Comparison of ENCODE assay signal across 10 mouse cellular contexts in the genomic region with DNA sequence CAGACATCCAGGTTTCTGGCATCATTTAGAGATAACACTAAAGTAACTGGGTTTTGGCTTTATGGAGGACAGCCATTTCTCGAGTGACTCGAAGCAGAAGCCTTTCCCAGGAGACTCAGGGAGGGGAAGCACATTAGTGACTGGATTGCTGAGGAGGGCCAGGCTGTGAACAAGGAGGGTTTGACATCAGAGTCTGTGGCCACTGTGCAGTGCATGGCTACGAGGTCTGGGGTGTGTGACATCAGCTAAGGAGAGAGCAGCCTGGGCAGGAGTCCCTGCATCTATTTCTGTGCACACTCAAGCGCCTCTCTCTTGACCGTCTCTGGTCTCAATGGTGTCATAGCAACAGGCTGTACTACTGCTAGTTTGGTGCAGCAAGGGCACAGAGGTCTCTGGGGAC.
DNase-seq lines count a peak whose midpoint lies in the region; ATAC-seq and TF ChIP-seq lines count a peak whose summit lies in the region.
"Had no signal": no experiment of that assay in that cellular context is flagged by ENCODE, and none has a peak within 500 bp of the region (broad histone marks: within the 10 kb centered on the region; RNA-seq: fewer than 3 reads in every experiment).

No protein-coding gene starts in this region.

- peaks cover 24% of the 10 kb centered on the region for H3K36me3 ChIP-seq in forebrain, embryonic 14.5 days (ENCODE audit: control insufficient read depth, insufficient read depth, low read length)
- H3K36me3 ChIP-seq in hindbrain, embryonic 15.5 days = peaks cover 11% of the 10 kb centered on the region
- peaks cover 16% of the 10 kb centered on the region for H3K36me3 ChIP-seq in neural tube, embryonic 15.5 days
- H3K36me3 ChIP-seq: liver, embryonic 13.5 days had no signal

- intact Hi-C loops in left cerebral cortex, adult 2 months (cut with DNase I) = loop anchor here (10.0 kb wide), 1 partner anchor 619 kb away; no protein-coding TSS in a partner anchor
- intact Hi-C loops in left cerebral cortex, postnatal 25 days (cut with DNase I) = loop anchor here (5.0 kb wide), 2 partner anchors 286 to 476 kb away; no protein-coding TSS in a partner anchor

- peak overlapping the region; percentile 72 for H3K27ac ChIP-seq in left cerebral cortex, adult 2 months
- peak overlapping the region; percentile 63 for H3K27ac ChIP-seq in forebrain, embryonic 14.5 days (ENCODE audit: low read depth, low read length)
- peak overlapping the region; percentile 81 for H3K27ac ChIP-seq in hindbrain, embryonic 15.5 days (replicated peaks)
- H3K27ac ChIP-seq in neural tube, embryonic 15.5 days (replicated peaks) = peak overlapping the region; percentile 77

- 0 out of 2 replicates have a peak overlapping the region, but pooled peaks have one; percentile 0 for H3K9ac ChIP-seq in forebrain, embryonic 14.5 days (ENCODE audit: low read length)
- H3K9ac ChIP-seq in hindbrain, embryonic 15.5 days = 0 out of 2 replicates have a peak overlapping the region, but pooled peaks have one; percentile 7
- no peak overlapping the region for H3K9ac ChIP-seq in neural tube, embryonic 15.5 days (replicated peaks)
- H3K9ac ChIP-seq: liver, embryonic 13.5 days had no signal

- no peak for DNase-seq in left cerebral cortex, adult 2 months (ENCODE audit: extremely low spot score in 1 of 2, low spot score in 2 of 2)
- DNase-seq in left cerebral cortex, adult 8-10 months (ENCODE audit: low spot score in 2 of 2) = no peak
- DNase-seq in forebrain, embryonic 14.5 days (ENCODE audit: low spot score) = no peak
- no peak for DNase-seq in cerebellum, adult 9-10 months
- no peak for DNase-seq in right cerebral cortex, postnatal 4 days
- no peak for DNase-seq in left cerebral cortex, postnatal 25 days (ENCODE audit: low spot score in 2 of 2)
- DNase-seq: liver, embryonic 13.5 days; right cerebral cortex, postnatal 14 days had no signal

- no peak overlapping the region for H3K4me2 ChIP-seq in forebrain, embryonic 14.5 days (ENCODE audit: low read length)
- no peak overlapping the region for H3K4me2 ChIP-seq in hindbrain, embryonic 15.5 days
- no peak overlapping the region for H3K4me2 ChIP-seq in neural tube, embryonic 15.5 days
- H3K4me2 ChIP-seq: liver, embryonic 13.5 days had no signal

- 42% methylated on average over 5 of the region's 5 CpGs for WGBS in forebrain, embryonic 14.5 days
- 17% methylated on average over 5 of the region's 5 CpGs for WGBS in hindbrain, embryonic 15.5 days
- WGBS in neural tube, embryonic 15.5 days = 26% methylated on average over 5 of the region's 5 CpGs

- ATAC-seq in forebrain, embryonic 14.5 days = peak; percentile 18; the same call in 1 of the 2 replicates
- ATAC-seq in hindbrain, embryonic 15.5 days (ENCODE audit: low FRiP score, low read depth) = no peak
- no peak for ATAC-seq in neural tube, embryonic 15.5 days (ENCODE audit: low FRiP score)

- peaks cover 17% of the 10 kb centered on the region for H3K4me1 ChIP-seq in forebrain, embryonic 14.5 days (ENCODE audit: control insufficient read depth, insufficient read depth, low read length)
- H3K4me1 ChIP-seq in hindbrain, embryonic 15.5 days (replicated peaks) = peaks cover 35% of the 10 kb centered on the region
- peaks cover 38% of the 10 kb centered on the region for H3K4me1 ChIP-seq in neural tube, embryonic 15.5 days

- H3K4me3 ChIP-seq in left cerebral cortex, adult 2 months = no peak overlapping the region
- H3K4me3 ChIP-seq in forebrain, embryonic 14.5 days (ENCODE audit: low read depth, low read length) = no peak overlapping the region
- H3K4me3 ChIP-seq in hindbrain, embryonic 15.5 days = no peak overlapping the region
- H3K4me3 ChIP-seq in neural tube, embryonic 15.5 days (replicated peaks) = no peak overlapping the region
- H3K4me3 ChIP-seq: liver, embryonic 13.5 days had no signal

- H3K9me3 ChIP-seq in forebrain, embryonic 14.5 days (replicated peaks; ENCODE audit: control insufficient read depth, low read length) = peaks cover 5% of the 10 kb centered on the region; the same call in 1 of the 2 replicates
- no peaks in the 10 kb centered on the region for H3K9me3 ChIP-seq in hindbrain, embryonic 15.5 days
- no peaks in the 10 kb centered on the region for H3K9me3 ChIP-seq in neural tube, embryonic 15.5 days (replicated peaks)
- H3K9me3 ChIP-seq: liver, embryonic 13.5 days had no signal

- TF ChIP-seq CTCF in left cerebral cortex, adult 2 months (IDR thresholded peaks at IDR 0.05) = no peak

- H3K27me3 ChIP-seq in forebrain, embryonic 14.5 days (replicated peaks; ENCODE audit: control insufficient read depth, insufficient read depth, low read length) = no peaks in the 10 kb centered on the region
- H3K27me3 ChIP-seq in hindbrain, embryonic 15.5 days = no peaks in the 10 kb centered on the region
- no peaks in the 10 kb centered on the region for H3K27me3 ChIP-seq in neural tube, embryonic 15.5 days (replicated peaks)
- H3K27me3 ChIP-seq: liver, embryonic 13.5 days had no signal
